Mouse (Mus musculus) c-Kit-negative CD71-positive TER-119-positive erythroid progenitor cells, embryonic 14.5 days (primary cell): ENCODE results near the gene Nucks1.
"Not testable (repeated sequence)": the region's sequence is repeated elsewhere in the genome, so short reads cannot be mapped to it uniquely, and the experiment has no call there.

Experiments
- DNase-seq: peaks from one replicate; pipeline ENCODE4 v3.0.0-alpha.2; 2013; ENCODE audit warnings: low read depth, low spot score

The Nucks1 gene

DNA sequence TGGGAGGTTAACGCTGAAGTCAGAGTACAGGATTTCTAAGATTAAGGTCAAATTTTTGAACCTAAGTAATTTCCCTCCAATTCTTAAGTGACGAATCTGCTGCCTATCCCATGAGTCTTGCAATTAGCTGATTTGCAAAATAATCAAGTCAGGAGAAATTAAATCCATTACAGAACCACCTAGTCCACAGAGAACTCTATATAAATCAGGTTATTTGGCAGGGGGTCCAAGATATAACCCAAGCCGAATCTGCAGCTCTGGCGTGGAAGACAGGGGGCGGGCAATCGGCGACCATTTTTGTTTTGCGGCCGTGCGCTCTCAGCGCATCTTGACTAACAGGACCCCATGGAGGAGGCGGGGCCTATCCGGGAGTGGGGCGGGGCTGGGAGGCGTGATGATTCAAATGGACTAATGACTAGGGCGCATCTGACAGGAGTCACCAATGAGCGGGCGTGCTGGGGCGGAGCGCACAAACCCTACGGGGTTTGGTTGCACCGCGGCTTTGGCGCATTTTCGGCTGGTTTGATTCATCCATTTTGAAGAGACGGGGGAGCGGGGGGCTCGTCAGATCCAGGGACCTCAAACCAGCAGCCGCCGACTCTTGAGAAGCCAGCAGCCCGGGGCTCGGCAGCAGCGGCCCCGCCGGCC, at the start of gene Nucks1:
Gene Nucks1, plus strand, starts transcription at position 534 of the 648 bp plus-strand sequence.
- peak; percentile 98 for DNase-seq

DNA sequence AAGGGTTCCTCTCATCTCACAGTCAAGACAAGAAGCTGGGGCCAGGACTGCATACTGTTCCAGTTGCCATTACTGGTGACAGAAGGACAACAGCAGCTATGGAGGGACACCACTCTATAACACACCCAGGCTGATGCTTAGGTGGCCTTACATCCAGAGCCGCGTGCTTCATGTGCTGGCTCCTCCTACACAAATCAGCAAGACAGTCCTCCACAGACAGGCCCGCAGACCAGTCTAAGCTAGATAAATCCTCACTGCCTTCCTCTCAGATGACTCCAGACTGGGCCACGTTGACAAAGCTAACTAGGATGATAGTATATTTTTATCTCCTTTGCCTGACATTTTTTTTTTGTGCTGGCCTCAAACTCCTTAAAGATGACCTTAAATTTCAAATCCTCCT, 48.5 kb upstream of the Nucks1 start:
- no peak for DNase-seq

DNA sequence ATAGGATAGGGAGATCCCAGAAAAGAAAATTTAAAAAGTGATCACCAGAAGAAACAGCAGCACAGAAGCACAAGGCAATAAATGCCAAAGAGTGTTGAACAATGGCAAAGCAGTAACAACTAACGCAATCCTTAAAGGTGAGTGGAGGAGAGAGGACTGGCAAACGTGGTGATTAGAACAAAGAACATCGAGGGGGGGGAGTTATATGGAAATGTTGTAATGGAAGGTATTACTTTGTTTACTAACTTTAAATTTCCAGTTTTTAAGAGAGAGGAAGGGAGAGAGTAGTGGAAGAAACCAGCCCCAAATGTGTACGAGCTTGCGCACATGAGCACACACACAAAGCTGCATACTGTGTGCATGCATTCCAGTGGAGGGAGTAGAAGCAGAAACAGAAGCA, 44.7 kb upstream of the Nucks1 start:
- no peak for DNase-seq

DNA sequence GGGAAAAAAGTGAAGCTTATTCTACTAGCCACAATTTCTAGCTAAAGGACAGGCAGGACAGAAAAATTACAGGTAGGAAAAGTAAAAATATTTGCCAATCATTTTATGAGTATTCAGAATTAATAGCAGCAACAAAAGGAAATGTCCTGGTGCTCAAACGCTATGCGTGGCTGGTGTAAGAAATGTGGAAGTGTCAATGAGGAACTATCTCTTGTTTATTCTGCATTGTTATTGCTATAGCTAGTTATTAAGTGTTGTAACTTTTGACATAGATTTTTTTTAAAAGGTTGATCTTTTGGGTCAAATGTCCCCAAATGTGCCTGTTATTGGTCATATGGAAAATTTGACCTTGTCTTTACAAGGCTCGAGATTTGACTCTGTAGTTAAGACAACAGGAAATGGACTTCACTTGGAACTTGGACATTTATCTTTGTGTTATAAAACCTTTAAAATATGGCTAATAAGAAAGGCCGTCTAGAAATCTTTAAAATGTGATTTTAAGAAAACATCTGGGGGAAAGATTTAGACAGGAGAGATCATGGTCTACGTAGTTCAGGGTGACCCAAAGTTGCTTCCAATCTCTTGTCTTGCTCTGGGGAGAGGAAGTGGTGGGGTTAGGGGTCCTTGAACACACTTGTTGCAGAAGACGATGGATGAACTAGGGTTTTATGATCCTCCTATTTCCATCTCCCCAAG, 43.9 kb upstream of the Nucks1 start:
- no peak for DNase-seq

DNA sequence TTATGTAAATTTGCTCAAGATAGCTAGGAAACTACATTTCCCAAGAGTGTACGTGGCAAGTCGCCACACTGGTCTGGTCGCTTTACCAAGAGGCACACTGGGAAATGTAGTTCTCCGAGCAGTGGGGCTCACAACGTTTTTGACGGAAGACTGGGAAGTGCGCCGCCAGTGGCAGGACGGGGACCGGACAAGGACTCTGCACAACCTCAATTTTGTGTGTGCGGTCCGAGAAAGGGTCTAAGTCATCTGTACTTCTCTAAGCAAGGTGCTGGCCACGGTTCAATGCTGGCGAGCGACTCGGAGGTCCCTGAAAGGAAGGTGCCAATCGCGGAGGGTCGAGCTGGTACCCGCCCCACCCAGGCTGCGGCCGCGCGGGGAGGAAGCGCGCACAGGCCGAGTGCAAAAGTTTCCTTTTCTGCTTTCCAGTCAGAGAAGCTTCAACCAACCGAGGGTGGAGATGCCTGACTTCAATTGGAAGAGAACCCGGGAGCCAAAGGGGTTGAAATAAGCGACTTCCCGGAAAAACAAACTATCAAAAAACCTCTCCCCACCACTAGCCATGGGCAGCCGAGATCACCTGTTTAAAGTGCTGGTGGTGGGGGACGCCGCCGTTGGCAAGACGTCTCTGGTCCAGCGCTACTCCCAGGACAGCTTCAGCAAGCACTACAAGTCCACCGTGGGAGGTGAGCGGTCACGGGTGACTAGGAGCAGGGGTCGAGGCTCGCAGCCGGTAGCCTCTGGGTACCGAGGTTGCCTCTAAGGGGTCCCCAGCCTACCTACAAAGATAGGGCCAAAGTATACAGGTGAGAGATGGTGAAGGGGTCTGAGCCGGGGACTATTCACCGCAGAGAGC, 43.0 kb upstream of the Nucks1 start, which contains the start of gene Rab29:
Gene Rab29, plus strand, starts transcription at position 132 of the 853 bp plus-strand sequence.
- peak; percentile 62 for DNase-seq

DNA sequence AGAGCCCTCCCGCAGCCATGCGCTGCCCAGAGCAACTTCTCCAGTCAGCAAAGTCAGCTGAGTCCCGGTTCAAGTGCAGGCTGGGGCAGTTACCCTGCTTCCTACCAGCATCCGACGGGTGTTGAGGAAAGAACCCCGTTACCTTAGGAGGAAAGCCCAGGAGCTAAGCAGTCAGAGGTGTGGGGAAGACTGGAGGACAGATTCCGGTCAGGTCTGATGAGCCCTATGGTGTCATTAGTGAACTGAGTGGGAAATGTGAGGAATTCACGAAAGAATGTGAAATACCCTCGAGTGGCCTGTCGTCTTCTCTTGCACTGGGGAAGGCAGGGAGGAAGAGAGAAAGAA, 42.4 kb upstream of the Nucks1 start:
- DNase-seq: no peak

DNA sequence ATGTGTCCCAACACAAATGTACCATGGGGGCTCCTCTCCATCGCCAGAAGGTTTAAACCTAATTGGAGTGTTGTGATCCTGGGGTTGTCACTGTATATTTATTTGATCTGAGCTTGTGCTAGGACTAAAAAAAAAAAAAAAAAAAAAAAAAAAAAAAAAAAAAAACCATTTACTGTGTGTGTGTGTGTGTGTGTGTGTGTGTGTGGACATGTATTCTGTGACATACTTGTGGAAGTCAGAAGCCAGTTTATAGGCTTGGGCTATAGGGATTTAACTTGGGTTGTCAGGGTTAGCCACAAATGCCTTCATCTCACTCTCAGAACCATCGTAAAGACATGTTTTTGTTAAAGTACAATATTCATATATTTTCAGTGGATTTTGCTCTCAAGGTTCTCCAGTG, 40.8 kb upstream of the Nucks1 start:
- no peak for DNase-seq

DNA sequence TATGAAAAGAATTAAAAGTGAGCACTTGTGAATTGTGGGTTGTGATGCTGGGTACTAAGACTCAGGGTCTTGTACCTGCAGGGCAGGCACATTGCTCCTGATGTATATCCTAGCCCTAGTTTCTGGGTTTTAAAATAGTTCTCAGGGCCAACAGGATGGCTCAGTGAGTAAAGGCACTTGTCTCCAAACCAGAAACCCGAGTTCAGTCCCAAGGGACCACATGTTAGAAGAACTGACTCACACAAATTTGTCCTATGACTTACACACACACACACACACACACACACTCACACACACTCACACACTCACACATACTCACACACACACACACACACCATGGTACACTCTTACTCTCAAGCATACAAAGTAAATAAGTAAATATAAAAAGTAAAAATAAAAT, 37.5 kb upstream of the Nucks1 start:
- DNase-seq: no peak

DNA sequence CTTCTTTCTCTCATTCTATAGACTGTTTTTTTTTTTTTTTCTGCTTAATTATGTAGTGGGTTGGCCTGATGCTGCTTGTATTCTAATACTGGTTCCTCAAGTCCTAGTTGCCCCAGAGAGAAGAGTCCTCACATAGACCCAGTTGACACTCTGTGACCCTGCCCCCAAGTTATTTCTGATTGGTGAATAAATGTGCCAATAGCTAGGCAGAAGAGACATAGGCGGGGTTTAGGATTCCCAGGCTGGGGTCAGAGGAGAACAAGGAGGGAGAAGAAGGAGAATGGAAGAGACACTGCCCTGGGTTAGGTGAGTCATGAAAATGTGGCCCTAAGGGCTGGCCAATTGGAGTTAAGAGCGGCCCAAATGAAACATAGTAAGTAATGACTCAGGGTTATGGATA, 30.5 kb upstream of the Nucks1 start:
- DNase-seq: no peak

DNA sequence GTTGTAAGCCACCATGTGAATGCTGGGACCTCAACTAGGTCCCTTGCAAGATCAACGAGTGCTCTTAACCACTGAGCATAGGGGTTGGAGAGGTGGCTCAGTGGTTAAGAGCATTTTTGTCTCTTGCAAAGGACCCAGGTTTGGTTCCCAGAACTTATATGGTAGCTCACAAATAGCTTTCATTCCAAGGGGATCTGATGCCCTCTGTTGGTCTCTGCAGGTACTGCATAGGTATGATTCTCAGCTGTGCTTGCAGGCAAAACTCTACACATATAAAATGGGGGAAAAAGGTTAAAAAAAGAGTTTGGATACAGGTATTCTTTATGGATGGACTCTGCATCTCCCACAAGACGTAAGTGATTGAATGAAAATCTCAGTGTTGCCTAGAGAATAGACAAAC, 27.5 kb upstream of the Nucks1 start:
- peak; percentile 26 for DNase-seq

DNA sequence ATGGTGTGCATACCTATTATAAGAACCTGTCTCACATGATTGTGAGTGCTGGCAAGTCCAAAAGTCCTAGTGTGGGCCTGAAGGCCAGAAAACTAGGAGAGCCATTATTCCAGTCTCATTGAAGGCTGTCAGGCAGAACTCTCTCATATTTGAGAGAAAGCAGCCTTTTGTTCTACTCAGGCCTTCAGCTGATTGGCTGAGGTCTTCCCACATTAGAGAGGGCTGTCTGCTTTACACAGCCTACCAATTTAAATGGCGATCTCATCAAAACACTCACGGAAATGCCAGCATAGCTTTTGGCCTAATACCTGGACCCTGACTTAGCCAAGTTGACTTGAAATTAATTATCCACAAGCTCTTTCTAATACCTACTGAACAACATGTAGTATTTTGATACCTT, 24.2 kb upstream of the Nucks1 start:
- DNase-seq: no peak

DNA sequence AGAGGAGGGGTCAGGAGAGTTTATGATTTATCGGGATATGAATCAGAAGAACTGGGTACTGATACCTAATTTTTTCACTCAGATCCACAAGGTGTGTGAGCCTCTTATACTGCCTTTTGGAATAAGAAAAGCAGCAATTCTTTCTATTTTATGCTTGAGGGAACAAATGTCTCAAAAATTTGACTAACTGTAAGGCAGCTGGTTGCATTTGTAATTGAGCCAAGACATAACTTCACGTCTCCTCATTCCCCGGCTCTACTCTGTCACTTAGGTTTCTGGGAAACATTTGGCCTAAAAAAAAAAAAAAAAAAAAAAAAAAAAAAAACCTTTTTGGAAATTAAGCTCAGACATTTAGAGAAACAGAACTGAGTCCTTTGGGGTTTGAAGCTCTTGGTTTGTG, 23.7 kb upstream of the Nucks1 start:
- no peak for DNase-seq

DNA sequence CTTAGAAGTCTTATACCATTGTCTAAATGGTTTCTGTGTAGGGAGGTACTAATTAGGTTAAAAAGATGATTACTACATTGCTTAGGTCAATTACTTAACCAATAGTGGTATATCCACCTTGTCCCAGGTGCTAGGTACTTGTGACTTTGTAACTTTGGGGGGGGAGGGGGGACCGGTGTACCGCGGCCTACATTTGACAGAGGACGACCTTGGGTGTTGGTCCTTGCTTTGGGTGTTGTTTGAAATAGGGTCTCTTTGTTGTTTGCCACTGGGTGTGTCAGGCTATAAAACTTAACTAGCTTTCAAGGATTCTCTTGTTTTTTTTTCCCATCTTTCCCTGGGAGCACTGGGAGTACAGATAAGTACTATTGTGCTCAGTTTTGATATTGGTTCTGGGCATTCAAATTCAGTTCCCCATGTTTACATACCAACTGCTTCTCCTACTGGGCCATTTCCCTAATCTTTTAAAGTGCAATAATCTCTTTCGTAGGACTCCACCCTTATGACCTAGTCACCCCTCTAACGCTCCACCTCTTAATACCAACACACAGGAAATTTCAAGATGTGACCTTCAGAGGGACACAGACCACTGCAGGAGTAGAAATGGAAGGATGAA, 20.2 kb upstream of the Nucks1 start:
- no peak for DNase-seq

DNA sequence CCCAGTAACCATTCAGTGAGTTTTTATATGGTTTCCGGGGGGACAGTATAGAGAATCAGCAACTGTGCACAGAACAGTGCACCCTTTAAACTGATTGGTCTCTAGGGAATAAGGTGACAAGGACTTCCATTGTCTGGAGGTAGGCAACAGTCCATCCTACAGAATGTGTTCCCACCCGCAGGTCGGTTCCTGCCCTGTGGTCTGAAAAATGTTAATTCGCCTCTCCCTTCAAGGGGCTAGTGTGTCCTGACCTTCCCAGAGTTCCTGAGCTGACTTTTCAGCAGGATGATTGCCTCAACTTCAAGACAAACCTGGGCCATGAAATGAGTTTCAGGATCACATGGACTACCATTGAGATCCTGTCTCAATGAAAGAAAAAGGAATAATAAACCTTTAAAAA, 18.9 kb upstream of the Nucks1 start:
- DNase-seq: no peak

DNA sequence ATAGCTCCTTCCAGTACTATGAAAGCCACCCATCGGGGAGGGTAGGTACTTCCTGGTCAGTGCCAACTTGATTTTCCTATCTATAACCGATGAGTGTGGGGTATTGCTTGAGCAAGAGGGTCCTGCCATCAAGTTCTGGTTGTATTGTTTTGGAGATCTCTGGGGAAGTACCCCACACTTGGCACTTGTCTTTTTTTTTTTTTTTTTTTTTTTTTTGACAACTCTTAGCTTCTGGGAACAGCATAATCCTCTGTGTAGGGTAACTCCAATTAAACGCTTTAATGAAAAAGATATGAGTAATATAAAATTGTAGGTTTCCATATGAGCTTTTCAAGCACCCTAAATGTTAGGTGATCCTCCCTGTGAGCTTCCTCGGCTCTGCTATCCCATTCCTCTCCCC, 7.7 kb upstream of the Nucks1 start:
- no peak for DNase-seq

DNA sequence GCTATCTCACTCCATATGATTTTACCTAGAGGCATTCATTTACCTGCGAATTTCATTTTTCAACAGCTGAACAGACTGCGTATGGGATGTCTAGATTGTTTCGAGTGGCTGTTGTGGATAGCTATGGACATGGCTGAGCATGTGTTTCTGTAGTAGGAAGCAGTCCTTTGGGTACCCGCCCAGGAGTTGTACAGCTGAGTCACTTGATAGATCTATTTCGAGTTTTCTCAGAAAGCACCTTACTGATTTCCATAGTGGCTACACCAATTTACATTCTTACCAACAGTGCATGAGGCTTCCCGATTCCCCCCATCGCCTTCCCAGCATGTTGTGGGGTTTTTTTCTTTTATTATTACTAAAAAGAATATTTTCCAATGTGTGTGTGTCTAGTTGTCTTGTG, 7.1 kb upstream of the Nucks1 start:
- DNase-seq: no peak

DNA sequence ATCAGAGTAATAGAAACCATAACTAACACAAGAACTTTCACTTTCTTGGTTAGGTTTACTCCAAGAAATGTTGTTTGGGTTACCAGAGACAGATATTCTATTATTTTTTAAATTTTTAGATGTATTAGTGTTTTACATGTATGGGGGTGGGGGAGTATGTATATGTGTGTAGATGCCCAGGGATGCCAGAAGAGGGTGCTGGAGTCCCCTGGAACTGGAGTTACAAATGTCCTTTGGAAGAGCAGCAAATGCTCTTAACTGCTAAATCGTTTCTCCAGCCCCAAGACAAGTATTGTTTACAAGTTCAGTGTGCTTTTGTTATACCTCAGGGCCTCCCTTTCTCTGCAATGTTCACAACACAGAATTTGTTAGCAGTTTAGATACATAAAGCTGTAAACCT, 4.8 kb upstream of the Nucks1 start:
- no peak for DNase-seq

DNA sequence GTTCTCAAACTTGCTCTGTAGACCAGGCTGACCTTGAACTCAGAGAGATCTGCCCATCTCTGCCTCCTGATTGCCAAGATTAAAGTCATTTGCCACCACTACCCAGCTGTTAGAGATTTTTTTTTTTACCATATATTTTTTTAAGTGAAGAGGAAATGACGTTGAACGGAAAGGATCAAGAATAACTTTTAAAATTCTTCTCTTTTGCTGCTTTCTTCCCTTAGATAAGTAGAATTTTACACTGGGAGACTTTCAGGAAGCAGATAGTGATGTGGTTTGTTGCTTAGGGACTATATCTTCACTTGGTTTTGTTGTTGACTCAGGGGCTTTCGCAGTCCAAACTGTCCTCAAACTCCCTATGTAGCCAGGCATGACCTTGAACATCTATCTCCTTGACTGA, 1.9 kb upstream of the Nucks1 start:
- no peak for DNase-seq

DNA sequence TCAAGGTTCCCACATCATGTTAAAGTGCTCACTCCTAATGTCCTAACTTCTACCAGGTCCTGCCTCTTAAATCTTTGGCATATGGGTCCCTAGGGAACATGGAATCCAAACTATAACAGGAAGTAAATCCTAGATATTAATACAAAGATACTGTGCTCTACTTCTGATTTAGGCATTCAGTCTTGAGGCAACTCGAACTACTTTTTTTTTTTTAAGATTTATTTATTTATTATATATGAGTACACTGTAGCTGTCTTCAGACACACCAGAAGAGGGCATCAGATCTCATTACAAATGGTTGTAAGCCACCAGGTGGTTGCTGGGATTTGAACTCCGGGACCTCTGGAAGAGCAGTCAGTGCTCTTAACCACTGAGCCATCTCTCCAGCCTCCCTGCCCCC, 1.1 kb upstream of the Nucks1 start:
- DNase-seq: not testable (repeated sequence)

DNA sequence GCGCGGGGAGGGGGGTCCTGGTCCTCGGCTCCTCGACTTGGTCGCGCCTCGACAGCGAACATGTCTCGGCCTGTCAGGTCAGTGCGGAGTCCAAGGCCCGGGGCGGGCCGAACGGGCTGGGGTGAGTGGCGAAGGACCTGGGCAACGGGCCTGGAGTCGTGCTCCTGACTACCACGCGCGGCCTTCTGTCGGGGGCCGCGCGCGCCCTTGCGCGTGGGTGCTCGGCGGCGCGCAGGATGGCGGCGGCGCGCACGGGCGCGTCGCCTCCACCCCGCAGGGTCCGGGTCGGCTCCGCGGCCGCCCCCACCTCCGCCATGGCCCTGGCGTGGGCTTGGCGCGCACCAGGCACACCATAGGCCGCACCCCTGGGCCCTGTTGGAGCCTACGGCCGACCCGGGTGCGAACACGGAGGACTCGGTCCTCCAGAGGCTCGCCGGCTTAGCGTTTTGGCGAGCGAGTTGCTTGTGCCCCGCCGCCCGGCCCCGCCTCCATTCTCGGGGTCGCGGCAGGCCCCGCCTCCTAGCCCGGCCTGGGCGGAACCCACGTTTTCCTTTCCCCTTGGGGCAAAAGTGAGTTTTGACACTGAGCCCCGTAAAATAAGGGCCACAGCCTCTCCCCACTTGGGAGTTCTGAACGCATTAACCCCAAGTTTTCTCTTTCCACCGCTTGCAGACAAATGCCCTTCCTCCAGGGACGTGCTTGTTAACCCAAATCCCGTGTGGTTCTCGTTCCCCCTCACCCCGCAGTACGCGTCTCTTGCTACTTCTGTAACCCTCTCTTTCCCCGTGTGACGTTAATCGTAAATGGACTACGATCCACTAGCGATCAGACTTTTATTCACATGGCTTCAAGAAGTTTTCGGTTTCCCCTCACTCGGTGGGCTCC, 582 bp downstream of the Nucks1 start:
- peak; percentile 74 for DNase-seq

DNA sequence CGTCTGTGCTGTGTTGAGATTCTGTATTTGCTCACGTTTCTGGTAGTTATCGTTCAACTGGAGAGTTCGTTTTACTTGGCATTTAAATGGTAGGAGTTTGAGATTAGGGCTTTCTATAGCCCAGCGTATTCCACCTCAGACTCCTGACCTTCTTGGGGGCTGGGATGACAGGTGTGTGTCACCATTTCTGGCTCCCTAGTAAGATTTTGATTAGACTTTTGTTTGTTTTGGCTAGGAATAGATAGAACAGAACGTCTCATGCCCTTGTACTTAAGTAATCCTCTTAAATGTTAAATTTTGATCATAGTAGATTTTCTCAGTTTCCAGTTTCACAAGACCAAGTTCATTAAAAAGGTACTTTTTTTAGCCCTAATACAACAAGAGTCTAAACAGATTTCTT, 7.3 kb downstream of the Nucks1 start:
- no peak for DNase-seq
